Mouse (Mus musculus): ENCODE measurements at regions not wholly inside any gene's neighbourhood (a gene's known extent, or its start where the extent isn't known, plus 50 kb on each side); places are given as distances from the start of the nearest gene placed in this dataset.

GRCm38 (mm10) chr1:56738641-56739040 lies 101.4 kb upstream of the Hsfy2 start:
- no peaks in the 10 kb centered on the region for H3K36me3 ChIP-seq (replicated peaks)
- no peak for ATAC-seq (ENCODE audit: low FRiP score)
- H3K27ac ChIP-seq = no peak overlapping the region
- no peak overlapping the region for H3K9ac ChIP-seq
- no peak overlapping the region for H3K4me3 ChIP-seq (replicated peaks)
- WGBS = 94% methylated on average over 10 of the region's 10 CpGs
- no peaks in the 10 kb centered on the region for H3K27me3 ChIP-seq
- H3K9me3 ChIP-seq = no peaks in the 10 kb centered on the region
- no peak overlapping the region for H3K4me2 ChIP-seq
- no peaks in the 10 kb centered on the region for H3K4me1 ChIP-seq

DNA sequence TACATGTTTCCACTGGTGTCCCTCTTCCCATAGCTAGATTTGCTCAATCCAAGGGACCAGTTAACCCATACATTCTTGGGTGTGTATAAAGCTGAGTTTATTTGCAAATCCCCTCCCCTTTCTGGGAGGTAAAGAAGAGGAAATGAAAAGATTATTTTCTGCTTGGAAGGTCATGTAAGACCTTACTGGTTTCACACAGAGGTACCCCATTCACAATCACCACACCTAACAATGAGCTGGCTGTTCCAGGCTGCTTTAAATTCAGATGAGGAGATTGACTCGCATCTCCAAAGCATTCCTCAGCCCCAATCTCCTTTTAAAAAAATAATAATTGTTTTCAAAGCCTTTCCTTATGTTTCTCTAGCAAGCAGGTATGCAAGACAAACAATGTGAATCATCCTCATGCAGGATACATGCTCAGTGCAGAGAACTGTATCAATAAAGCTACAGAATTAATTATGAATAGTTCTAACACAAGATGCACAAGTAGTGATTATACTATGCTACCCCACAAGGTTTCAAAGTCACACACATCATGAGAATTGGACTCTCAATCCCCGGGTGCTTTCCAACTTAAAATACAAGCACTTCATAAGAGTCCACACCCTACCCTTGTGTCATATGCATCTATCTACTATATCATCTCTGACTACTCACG lies 89.1 kb upstream of the Hsfy2 start:
- no peak overlapping the region for H3K9ac ChIP-seq
- 23% methylated on average over 3 of the region's 3 CpGs for WGBS
- H3K9me3 ChIP-seq = no peaks in the 10 kb centered on the region
- ATAC-seq (ENCODE audit: low FRiP score) = peak; percentile 91
- H3K4me2 ChIP-seq = no peak overlapping the region
- no peaks in the 10 kb centered on the region for H3K36me3 ChIP-seq (replicated peaks)
- no peak overlapping the region for H3K27ac ChIP-seq
- H3K4me3 ChIP-seq (replicated peaks) = no peak overlapping the region
- H3K27me3 ChIP-seq = no peaks in the 10 kb centered on the region
- H3K4me1 ChIP-seq = peaks cover 6% of the 10 kb centered on the region

- Histone ChIP-seq H3K9ac (no peak overlapping the region), H3K9me3 (no peaks in the 10 kb centered on the region), H3K4me1 (peaks cover 6% of the 10 kb centered on the region), H3K4me3 (replicated peaks) (no peak overlapping the region), H3K4me2 (no peak overlapping the region), H3K27ac (no peak overlapping the region), H3K36me3 (replicated peaks) (no peaks in the 10 kb centered on the region), H3K27me3 (no peaks in the 10 kb centered on the region)
- no peak for ATAC-seq (ENCODE audit: low FRiP score)
- WGBS = 39% methylated on average over 1 of the region's 1 CpGs
Measured at GRCm38 (mm10) chr1:56723656-56724055, 86.4 kb upstream of the Hsfy2 start.

DNA sequence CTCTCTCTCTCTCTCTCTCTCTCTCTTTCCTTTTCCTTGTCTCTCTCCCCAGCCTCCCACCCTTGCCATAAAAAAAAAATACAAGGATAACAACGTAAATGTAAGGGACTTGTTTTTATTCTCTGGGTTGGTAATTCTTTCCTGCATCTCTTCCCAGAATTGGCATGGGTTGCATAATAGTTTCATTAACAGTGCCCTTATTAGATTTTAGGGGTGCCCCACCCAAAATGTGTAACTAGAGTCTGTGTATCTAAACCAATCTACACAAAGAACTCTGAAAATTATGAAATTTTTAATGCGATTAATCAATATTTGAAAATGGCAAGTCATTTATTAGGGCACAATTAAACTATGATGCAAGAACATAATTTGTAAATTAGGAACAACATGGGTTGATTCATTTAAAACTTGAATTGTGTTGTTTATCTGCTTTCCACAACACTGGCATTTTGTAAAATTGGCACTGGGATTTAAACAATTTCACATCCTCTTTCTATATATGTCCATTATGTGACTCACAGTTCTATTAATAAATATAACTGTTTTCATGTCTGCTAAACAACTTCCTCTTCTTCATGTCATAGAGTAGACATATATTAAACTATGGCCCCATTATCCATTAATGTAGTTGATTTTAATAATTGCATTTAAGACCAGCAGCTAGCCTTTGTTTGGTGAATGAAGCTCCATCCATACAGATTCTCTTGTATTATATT lies 75.9 kb upstream of the Hsfy2 start:
- no peaks in the 10 kb centered on the region for H3K9me3 ChIP-seq
- no peak overlapping the region for H3K9ac ChIP-seq
- no peak overlapping the region for H3K4me2 ChIP-seq
- H3K36me3 ChIP-seq (replicated peaks) = no peaks in the 10 kb centered on the region
- 90% methylated on average over 2 of the region's 2 CpGs for WGBS
- no peaks in the 10 kb centered on the region for H3K4me1 ChIP-seq
- ATAC-seq (ENCODE audit: low FRiP score) = no peak
- H3K27ac ChIP-seq = no peak overlapping the region
- H3K27me3 ChIP-seq = no peaks in the 10 kb centered on the region
- H3K4me3 ChIP-seq (replicated peaks) = no peak overlapping the region

GRCm38 (mm10) chr1:56700451-56700850 lies 63.2 kb upstream of the Hsfy2 start:
- H3K4me1 ChIP-seq = peaks cover 4% of the 10 kb centered on the region; the same call in 1 of the 2 replicates
- H3K4me2 ChIP-seq = no peak overlapping the region
- WGBS = 90% methylated on average over 2 of the region's 2 CpGs
- H3K9me3 ChIP-seq = no peaks in the 10 kb centered on the region
- H3K4me3 ChIP-seq (replicated peaks) = no peak overlapping the region
- H3K27me3 ChIP-seq = no peaks in the 10 kb centered on the region
- H3K9ac ChIP-seq = no peak overlapping the region
- no peaks in the 10 kb centered on the region for H3K36me3 ChIP-seq (replicated peaks)
- H3K27ac ChIP-seq = no peak overlapping the region
- no peak for ATAC-seq (ENCODE audit: low FRiP score)

DNA sequence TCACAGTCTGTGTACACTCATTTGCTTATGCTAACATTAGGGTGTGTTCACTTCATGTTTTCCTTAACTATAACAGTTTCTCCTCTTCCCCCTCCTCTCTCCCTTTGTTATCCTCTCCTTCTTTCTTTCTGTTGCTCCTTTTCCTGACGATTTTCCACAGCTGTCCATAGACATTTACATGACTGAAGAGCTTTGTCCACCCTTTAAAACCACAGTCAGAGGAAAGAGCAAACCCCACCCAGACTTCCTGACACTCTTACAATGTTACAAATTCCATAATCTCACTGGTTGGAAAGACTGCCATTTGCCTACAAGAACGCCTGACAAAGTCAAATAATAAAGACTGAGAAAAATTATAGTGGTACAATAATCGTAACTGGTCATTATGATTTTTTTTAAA lies 60.3 kb upstream of the Hsfy2 start:
- 66% methylated on average over 3 of the region's 3 CpGs for WGBS
- Histone ChIP-seq H3K36me3 (replicated peaks) (no peaks in the 10 kb centered on the region), H3K27ac (no peak overlapping the region), H3K4me3 (replicated peaks) (no peak overlapping the region), H3K4me1 (peaks cover 4% of the 10 kb centered on the region; the same call in 1 of the 2 replicates), H3K27me3 (no peaks in the 10 kb centered on the region), H3K9me3 (no peaks in the 10 kb centered on the region), H3K4me2 (no peak overlapping the region), H3K9ac (no peak overlapping the region)
- ATAC-seq (ENCODE audit: low FRiP score) = no peak
